Mouse (Mus musculus) c-Kit-positive CD71-negative TER-119-negative erythroid progenitor cells, embryonic 14.5 days (primary cell): ENCODE data around the gene Atad3a.
"Not testable (repeated sequence)": the region's sequence is repeated elsewhere in the genome, so short reads cannot be mapped to it uniquely, and the experiment has no call there.

ENCODE experiments used
- DNase-seq: peaks from one replicate; pipeline ENCODE4 v3.0.0-alpha.2; 2013; ENCODE audit warnings: low read depth

The Atad3a gene

GRCm38 (mm10) chr4:155774971-155775740, 14.3 kb upstream of the Atad3a start:
- no peak for DNase-seq

GRCm38 (mm10) chr4:155774280-155774754, 13.4 kb upstream of the Atad3a start, which contains the start of gene Vwa1:
TSS of gene Vwa1 (minus strand) at chr4:155774698.
- DNase-seq: peak; percentile 70

GRCm38 (mm10) chr4:155773335-155774078, 12.6 kb upstream of the Atad3a start:
- DNase-seq: no peak

- DNase-seq: no peak
Observed at GRCm38 (mm10) chr4:155772786-155773185, 11.9 kb upstream of the Atad3a start.

- DNase-seq: no peak
Observed at GRCm38 (mm10) chr4:155771706-155772105, 10.8 kb upstream of the Atad3a start.

- DNase-seq: no peak
Observed at GRCm38 (mm10) chr4:155770626-155771025, 9.7 kb upstream of the Atad3a start.

- DNase-seq: peak; percentile 81
Observed at GRCm38 (mm10) chr4:155769880-155770512, 9.1 kb upstream of the Atad3a start.

GRCm38 (mm10) chr4:155769496-155769879, 8.6 kb upstream of the Atad3a start:
- DNase-seq: no peak

- no peak for DNase-seq
Observed at GRCm38 (mm10) chr4:155762357-155762756, 1.5 kb upstream of the Atad3a start.

- DNase-seq: no peak
Observed at GRCm38 (mm10) chr4:155761356-155762099, 635 bp upstream of the Atad3a start.

GRCm38 (mm10) chr4:155759862-155760612, 856 bp downstream of the Atad3a start:
- DNase-seq: no peak

GRCm38 (mm10) chr4:155757011-155757410, 3.9 kb downstream of the Atad3a start:
- DNase-seq: no peak

GRCm38 (mm10) chr4:155746575-155747490, 14.1 kb downstream of the Atad3a start:
- DNase-seq: no peak

GRCm38 (mm10) chr4:155746036-155746548, 14.8 kb downstream of the Atad3a start:
- no peak for DNase-seq

GRCm38 (mm10) chr4:155745136-155745535, 15.8 kb downstream of the Atad3a start:
- DNase-seq: no peak

GRCm38 (mm10) chr4:155744474-155744873, 16.4 kb downstream of the Atad3a start:
- no peak for DNase-seq

GRCm38 (mm10) chr4:155742684-155743083, 18.2 kb downstream of the Atad3a start:
- no peak for DNase-seq

- not testable (repeated sequence) for DNase-seq
Observed at GRCm38 (mm10) chr4:155740681-155741080, 20.2 kb downstream of the Atad3a start.

- DNase-seq: no peak
Observed at GRCm38 (mm10) chr4:155739741-155740636, 20.9 kb downstream of the Atad3a start.
